Mouse (Mus musculus): Measurements from ENCODE around the gene Zfp235.

DNA sequence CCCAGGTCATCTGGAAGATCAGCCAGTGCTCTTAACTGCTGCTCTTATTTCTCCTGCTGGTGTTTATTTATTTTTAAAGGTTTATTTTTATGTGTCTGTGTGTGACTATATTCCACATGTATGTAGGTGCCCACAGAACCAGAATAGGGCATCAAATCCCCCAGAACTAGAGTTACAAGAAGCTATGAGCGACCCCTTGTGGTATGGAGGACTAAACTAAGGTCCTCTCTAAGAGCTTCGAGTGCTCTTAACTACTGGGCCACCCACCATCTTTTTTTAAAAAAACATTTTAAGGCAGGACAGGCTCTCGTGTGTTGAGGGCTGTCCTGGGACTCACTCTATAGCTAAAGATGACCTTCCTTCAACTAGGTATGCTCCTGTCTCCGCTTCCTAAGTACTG lies 47.1 kb upstream of the Zfp235 start:
- TF ChIP-seq CTCF (IDR thresholded peaks at IDR 0.05; ENCODE audit: borderline replicate concordance, insufficient read depth, low read length), result no peak
- no peak for TF ChIP-seq POLR2A (IDR thresholded peaks at IDR 0.05; ENCODE audit: low read depth, low read length)

Measured in embryonic fibroblast, embryonic 13.5 days (primary cell).